Mouse (Mus musculus) left cerebral cortex, postnatal 10 days (tissue): ENCODE results near the gene Zfp128. TPM values are rescaled to one million over a fixed set of nuclear protein-coding genes. Genes with fewer than 3 reads are reported as not detected.
A peak's percentile ranks its signal among the peaks of the same experiment; 100 is the strongest.
"Not testable (repeated sequence)": the region's sequence is repeated elsewhere in the genome, so short reads cannot be mapped to it uniquely, and the experiment has no call there.

Experiments
- DNase-seq, 2 experiments: peaks; one replicate each; pipeline ENCODE4 v3.0.0; 2021 to 2022; ENCODE audit warnings: low spot score in 2 of 2, mixed read lengths in 1 of 2; ENCODE audit errors: extremely low spot score in 1 of 2
- intact Hi-C: fragments of 180-260 bp; cut with DNase I; formaldehyde crosslinking; loops from one replicate; pipeline ENCODE4 v1.15.1; 2025
- total RNA-seq, 2 experiments: library from RNA; stranded (reverse); gene quantifications; 2 replicates each; pipeline ENCODE4 v1.2.3; 2021

The Zfp128 gene
- total RNA-seq, result 1 to 10 TPM; 7.5 to 7.7 TPM

DNA sequence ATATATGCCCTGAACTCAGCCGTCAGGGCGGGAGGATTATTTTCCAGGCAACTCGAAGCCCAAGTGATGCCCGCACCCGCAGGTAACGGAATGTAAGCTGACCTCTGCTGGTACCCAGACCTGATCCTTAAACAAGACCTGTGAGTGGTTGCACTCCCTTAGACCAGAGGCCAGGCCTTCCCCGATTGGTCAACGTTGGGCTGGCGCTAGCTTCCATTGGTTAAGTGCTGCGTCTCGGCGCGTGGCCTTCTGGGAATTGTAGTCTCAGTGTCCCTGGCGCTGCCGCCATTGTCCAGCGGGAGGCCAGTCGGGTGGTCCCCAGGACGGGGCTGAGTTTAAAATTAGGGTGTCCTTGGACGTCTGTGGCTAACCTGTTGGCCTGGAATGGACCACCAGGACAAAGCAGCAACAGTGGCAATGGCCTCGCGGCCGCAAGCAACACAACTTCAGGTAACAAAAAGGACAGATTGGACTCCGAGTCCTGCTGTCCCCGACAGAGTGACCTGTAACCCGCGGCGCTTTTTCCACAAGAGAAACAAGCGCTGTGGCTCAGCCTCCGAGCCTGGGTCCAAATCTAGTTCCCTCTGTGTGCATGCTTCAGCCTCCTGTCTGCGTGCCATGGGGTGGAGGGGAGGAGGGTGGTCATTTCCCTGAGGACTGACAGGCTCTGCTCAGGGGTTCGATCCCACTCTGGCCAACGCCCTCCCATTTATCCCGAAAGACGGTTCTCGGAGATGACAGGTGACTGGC, at the start of gene Zfp128:
Gene Zfp128, plus strand, starts transcription at position 267 of the 750 bp plus-strand sequence.
- DNase-seq, result peak; percentile 96 to 97
- intact Hi-C loops, result no loop called here

GRCm38 (mm10) chr7:12834162-12835120, 46.5 kb upstream of the Zfp128 start, which contains the start of gene Zfp110:
Zfp110 (plus strand) TSS chr7:12834761.
- peak; percentile 77 to 93 for DNase-seq
- intact Hi-C loops, result no loop called here

- peak in 1 of 2 experiments; percentile 46 for DNase-seq
- intact Hi-C loops, result no loop called here
Observed at GRCm38 (mm10) chr7:12835193-12835671, 45.7 kb upstream of the Zfp128 start.

DNA sequence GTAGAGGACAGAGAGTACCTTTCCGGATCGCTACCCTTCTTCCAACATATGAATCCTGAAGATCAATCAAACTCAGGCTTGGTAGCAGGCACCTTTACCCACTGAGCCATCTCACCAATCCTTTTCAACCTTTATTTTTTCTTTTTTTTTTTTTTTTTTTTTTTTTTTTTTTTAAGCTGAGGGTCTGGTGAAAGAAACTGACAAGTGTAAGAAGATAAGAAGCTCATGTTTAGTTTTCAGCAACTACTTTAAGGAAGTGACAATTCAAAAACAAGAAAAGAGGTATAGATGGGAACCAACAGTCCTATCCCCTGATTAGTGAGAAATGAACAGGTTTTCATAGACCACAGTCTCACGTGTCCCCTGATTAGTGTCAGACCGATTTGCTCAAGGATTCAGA, 45.2 kb upstream of the Zfp128 start:
- intact Hi-C loops, result no loop called here
- no peak for DNase-seq

GRCm38 (mm10) chr7:12874301-12874700, 6.7 kb upstream of the Zfp128 start:
- intact Hi-C loops, result no loop called here

GRCm38 (mm10) chr7:12880036-12880435, 941 bp upstream of the Zfp128 start:
- no peak for DNase-seq
- intact Hi-C loops, result no loop called here

More at GRCm38 (mm10) chr7:12874301-12874700, 6.7 kb upstream of the Zfp128 start:
- no peak for DNase-seq

DNA sequence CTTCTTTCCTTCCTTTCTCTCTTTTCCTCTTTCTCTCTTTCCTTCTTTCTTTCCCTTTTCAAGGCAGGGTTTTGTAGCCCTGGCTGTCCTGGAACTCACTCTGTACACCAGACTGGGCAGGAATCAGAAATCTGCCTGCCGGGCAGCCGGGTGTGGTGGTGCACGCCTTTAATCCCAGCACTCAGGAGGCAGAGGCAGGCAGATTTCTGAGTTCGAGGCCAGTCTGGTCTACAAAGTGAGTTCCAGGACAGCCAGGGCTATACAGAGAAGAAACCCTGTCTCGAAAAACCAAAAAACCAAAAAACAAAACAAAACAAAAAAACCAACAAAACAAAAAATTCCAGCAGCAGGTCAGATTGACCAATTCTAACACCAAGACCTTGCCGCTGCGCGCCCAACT, 480 bp upstream of the Zfp128 start:
- DNase-seq, intact Hi-C loops: not testable (repeated sequence)

DNA sequence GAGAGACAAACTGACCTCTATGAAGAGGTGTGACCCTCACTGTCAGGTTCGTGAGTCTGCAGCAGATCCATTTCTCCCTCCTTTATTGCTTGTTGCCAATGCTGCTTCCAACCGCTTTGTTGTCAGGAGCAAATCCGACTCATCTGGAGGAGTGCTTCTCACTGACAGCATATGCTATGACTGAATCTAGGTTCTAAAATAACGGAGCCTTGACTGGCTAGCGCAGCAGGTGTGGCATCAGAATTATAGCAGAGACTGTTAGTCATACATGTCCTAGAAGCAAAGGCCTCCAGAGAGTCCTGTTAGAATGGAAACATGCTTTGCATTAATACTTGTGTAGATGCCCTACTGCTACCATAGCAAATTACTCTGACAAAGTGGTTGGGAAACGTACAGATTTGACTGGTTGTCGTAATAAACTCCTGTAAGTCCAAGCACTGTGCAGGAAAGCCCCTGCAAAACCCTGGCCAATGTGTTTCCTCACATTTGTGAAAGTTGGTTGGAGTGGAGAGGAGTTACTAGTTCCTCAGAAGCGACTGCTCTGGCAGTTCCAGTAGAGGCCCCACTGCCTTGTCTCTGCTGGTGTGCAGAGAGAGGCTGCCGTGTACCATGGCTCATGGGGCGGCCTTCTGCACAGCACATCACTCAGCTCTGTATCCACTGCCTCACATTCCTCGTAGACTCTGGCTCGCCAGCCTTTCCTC, 5.7 kb downstream of the Zfp128 start:
- intact Hi-C loops, result no loop called here
- no peak for DNase-seq

GRCm38 (mm10) chr7:12887585-12887984, 6.6 kb downstream of the Zfp128 start:
- intact Hi-C loops, result no loop called here
- DNase-seq, result no peak

DNA sequence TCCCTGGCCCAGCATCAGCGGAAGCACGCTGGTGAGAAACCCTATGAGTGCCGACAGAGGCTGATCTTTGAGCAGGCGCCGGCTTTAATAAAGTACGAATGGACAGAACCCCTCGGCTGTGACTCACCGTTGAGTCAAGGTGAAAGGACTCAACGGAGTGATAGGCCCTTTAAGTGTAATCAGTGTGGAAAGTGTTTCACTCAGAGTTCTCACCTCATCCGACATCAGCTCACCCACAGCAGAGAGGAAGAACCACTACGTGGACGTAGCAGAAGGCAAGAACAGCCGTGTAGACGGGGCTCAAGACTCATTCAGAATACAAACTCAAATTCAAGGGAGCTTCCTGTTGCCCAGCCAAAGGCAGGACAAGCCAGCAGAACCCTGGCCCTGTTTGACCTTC, 10.0 kb downstream of the Zfp128 start:
- intact Hi-C loops, result no loop called here
- no peak for DNase-seq

DNA sequence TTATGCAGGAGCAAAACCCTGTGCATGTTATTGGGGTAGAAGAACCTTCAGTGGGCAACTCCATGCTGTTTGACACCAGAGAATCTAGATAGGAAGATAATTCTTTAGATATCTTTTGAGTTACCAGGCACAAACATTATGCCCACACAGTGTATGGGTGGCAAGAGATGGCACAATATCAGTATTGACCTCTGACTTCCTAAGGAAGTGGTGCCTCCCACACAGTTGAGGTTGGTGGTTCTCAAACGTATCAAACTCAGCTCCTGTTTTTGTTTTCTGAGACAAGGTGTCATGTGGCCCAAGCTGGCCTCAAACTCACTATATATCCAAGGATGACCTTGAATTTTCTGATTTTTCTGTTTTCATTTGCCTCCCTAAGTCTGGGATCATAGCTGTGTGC, 10.4 kb downstream of the Zfp128 start:
- intact Hi-C loops, result no loop called here
- DNase-seq, result no peak

GRCm38 (mm10) chr7:12897655-12898410, 16.9 kb downstream of the Zfp128 start, which contains the start of gene Zscan22:
Zscan22 (plus strand) TSS chr7:12897815.
- DNase-seq, result peak; percentile 93 to 96
- intact Hi-C loops, result no loop called here

DNA sequence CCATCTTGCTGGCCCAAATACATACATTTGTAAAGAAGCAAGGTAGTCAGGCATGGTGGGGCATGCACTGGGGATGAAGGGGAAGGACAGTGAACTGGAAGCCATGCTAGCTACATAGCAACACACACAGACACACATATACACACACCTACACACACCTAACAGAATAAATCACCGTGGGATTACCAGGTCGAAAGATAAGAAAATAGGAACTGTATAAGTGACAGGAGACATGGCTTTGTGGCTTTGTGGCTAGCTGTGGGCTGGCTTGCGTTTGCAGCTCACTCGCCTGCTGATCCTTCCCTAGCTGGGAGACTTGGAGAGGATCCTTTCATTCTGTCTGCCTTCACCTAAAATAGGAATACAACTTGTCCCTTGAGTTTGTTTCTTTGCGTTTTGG, 20.5 kb downstream of the Zfp128 start:
- no peak for DNase-seq
- intact Hi-C loops, result no loop called here

DNA sequence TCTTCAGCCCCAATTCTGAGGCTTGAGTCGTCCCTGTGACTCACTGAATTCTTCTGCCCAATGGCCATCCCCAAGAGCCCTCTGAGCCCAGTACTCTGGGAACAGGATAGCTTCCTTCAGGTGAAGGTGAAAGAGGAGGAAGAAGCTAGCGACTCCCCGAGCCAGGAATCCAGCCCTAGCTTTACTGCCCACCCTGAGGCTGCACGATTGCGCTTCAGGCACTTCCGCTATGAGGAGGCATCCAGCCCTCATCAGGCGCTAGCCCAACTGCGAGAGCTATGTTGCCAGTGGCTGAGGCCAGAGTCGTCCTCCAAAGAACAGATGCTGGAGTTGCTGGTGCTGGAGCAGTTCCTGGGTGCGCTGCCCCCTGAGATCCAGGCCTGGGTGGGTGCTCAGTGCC, 22.6 kb downstream of the Zfp128 start:
- no peak for DNase-seq
- intact Hi-C loops, result no loop called here

- intact Hi-C loops, result no loop called here
- DNase-seq, result no peak
Observed at GRCm38 (mm10) chr7:12905146-12905545, 24.2 kb downstream of the Zfp128 start.

DNA sequence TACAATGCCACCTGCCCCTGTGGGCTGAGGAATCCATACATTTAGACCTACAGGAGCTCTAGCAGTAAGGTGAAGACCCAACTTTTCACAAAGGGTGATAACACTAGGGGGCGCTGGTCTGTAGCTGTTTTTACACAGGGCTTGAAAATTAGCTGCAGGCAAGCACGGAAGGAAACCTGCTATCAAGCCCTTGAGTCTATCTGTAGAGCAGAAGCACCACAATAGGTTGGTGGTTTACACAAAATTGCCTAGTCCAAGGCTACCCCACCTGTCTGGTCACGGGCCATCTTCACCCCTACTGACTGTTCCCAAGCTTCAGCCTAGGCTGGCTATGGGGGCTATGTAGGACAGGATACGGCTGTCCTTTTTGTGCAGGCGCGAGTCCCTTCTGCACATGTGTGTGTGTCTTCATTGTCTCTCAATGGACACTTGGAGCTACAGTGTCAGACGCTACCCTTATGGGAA, 28.6 kb downstream of the Zfp128 start:
- intact Hi-C loops, result no loop called here

GRCm38 (mm10) chr7:12910181-12910668, 29.2 kb downstream of the Zfp128 start:
- DNase-seq, result peak; percentile 54 to 68
- intact Hi-C loops, result loop anchor here (5.0 to 10.0 kb wide), 2 partner anchors 55 to 97 kb away; partner anchors contain the start of gene Zfp324

More for the DNA sequence above, 28.6 kb downstream of the Zfp128 start:
- DNase-seq, result peak; percentile 55 to 79

GRCm38 (mm10) chr7:12913556-12913955, 32.6 kb downstream of the Zfp128 start:
- intact Hi-C loops, result loop anchor here (5.0 to 10.0 kb wide), 2 partner anchors 51 to 94 kb away; partner anchors contain the start of gene Zfp324

More at GRCm38 (mm10) chr7:12913556-12913955, 32.6 kb downstream of the Zfp128 start:
- DNase-seq, result no peak
